Mouse (Mus musculus): ENCODE results near the gene Tcte3.

DNA sequence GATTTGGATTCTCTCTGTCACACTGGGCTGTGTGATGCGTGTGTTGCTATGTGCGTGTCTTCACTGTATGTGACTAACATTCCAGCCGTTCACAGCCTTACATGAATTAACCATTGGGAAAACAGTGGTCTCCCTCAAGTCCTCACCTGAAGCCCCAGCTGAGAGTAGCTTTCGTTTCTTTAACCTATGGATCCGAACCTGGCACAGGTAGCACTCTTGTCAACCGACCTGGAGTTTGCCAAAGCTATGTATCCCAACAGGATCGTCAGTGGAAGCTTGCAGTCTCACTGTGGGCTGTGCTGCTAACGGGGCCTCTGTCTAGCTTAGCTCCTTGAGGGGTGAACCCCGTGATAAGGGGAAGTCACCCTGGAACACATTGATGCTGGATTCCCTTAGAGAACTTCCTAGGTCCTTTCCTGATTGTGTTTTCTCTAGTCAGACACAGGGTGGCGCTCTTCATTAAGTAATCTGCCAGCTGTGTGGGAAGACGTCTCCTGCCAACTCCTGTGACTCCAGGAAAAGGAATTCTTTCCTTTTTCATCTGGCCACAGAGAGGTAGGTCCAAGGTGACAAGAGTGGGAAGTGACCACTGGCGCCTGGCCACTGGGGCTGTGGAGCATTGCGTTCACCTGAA is 24.2 kb upstream of the Tcte3 start:
- TF ChIP-seq POLR2A (IDR thresholded peaks at IDR 0.05; ENCODE audit: insufficient read depth, low read depth, low read length) (no peak), EP300 (IDR thresholded peaks at IDR 0.05; ENCODE audit: insufficient read depth, low read depth, low read length) (peak; percentile 76)

Measured in heart, adult 2 months (tissue).